Mouse (Mus musculus): Measurements from ENCODE around the gene Dip2c.

The Dip2c gene

DNA sequence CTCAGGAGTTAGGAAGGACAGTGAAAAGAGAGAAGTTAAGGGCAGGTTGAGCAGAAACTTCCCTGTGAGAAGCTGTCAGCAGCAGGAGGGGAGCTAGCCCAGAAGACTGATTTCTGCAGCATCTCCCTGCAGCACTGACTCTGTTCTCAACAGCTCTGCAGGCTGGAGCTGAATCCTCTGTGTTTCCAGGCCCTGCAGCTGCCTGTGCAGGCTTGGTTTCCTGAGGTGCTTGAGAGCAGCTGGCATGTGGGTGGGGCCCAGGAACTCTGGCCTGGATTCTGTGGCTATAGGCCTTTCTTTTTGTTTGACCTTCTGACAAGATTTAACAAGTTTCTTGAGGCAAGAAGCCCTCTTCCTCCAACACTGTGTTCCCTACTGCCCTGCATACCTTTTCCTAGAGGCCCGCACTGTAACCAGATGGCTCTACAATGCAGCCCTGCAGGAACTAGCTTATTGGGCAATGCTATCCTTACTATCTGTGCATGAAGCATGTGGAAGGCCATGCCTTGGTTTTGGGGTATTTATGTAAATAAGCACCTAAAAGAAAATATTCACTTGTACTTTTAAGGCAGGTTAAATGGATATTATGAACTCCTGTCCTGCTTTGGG, 53.1 kb downstream of the Dip2c start:
- in situ Hi-C loops (cut with MboI, MseI): no loop called here

DNA sequence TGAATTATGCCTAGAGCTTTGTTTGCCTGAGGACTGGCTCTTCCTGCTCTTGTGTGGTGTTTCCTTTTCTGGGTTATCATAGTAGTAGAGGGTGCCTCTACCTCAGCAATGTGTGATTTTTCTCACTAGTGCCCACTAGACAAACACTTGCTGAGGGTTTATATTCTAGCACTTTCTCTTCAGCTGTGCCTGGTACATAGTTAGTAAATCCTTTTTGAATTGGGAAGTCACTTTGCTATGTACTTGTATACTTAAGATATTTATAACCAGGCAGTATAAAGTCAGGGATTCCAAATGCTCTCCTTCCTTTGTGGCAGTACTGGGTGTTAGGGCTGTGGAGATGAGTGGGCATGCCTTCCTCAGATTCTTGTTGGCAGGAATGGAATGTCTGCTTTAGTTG, 56.9 kb downstream of the Dip2c start:
- in situ Hi-C loops (cut with MboI, MseI): no loop called here

DNA sequence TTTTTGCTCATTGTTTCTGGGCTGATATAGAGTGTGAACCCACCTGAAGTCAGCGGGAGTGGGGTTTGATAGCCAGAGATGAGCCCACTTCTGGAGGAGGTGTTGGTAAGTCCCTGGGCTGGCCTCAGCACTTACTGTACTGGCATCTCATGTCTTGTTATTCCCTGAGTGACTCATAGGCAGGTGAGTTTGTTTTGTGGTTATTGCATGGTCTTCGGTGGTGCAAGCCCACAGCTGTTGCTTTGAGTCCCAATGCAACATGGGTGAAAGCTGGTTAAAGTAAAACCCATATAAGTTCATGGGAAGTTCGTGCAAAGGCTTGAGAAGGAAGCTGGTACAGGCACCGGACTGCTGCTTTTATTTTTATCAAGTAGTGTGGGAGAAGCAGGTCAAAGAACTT, 64.0 kb downstream of the Dip2c start:
- in situ Hi-C loops (cut with MboI, MseI): no loop called here

DNA sequence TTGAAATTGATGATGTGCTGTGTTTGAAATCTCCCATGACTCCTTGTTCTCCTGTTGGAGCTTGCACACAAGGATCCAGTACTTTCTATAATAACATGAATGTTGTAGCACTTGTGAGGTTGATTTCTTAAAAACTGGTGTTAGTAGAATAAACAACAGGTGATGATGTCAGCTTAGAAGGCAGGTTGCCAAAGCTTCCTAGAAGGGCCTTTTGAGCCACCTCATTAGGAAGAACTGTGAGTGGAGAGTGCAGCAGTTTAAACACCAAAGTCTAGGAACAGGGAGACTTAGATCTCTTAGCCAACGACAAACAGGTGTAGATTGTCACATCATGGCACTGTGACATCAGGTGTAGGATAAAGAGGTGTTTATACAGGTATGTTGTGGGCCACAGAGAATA, 66.4 kb downstream of the Dip2c start:
- in situ Hi-C loops (cut with MboI, MseI): no loop called here

DNA sequence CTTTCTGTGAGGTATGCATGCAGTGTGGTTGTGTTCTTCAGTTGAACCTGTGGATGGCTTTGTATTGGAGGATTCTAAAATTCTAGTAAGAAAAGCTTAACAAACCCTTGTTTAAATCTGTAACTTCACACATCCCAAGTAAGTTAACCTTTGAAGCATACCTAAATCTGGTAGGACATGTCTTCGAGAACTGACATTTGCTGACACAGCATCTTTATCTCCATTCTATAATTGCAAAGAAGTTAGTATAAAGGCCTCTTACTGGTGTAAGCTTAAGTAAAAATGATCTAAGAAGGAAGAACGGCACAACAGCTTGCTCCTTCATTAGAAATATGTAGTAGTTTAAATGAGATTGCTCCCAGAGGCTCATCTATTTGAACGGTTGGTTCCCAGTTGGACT, 71.1 kb downstream of the Dip2c start:
- in situ Hi-C loops (cut with MboI, MseI): no loop called here

DNA sequence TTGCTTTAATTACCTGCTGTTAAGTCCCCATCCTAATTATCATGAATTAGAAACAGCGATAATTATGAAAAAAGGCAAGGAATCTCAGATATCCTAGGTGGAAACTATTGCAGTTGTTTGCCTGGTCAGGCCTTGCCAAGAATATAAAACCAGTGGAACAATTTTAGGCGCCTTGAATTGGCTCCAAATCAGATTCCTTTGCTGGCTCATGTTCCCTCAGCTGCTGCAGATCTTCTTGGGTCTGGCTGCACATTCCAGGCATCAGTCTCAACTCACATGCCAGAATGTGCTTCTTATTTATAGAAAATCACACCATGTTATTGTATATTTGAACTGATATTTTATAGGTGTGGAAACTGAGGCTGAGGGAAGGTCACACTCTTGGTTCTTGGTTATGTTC, 74.3 kb downstream of the Dip2c start:
- in situ Hi-C loops (cut with MboI, MseI): no loop called here

DNA sequence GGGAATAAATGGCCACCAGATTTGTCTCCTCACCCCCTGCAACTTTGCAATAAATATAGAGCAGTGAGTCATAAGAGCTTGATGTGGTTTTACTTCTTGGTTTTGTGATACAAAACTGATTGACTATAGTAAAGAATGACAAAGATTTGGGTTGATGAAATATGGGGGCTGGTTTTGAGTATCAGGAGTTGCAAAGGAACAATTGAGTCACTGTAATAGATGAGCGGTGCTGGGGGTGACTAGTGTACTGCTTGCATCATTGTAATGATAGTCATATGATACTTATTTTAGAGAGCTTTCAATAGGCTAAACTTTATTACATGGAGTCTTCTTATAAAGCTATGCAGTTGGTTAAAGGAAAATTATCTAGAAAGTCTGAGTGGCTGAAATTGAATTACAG, 77.6 kb downstream of the Dip2c start:
- in situ Hi-C loops (cut with MboI, MseI): no loop called here

DNA sequence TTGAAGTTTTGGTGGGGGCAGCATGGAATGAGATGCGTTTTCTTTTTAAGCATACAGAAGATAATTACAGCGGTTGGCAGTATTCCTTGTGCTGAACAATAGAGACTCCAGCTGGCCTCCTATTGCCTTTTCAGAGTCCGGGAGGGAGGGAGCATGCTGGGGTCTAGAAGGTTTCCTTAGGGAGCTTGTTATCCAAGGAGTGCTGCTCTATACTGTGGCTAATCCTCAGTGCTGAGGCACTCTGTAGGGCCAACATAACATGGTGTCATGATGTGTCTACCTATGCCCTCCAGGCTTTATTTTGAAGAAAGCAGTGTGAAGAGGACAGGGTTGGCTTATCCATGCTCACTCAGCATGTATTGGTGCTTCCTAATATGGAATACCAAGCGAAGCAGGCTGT, 79.0 kb downstream of the Dip2c start:
- in situ Hi-C loops (cut with MboI, MseI): no loop called here

DNA sequence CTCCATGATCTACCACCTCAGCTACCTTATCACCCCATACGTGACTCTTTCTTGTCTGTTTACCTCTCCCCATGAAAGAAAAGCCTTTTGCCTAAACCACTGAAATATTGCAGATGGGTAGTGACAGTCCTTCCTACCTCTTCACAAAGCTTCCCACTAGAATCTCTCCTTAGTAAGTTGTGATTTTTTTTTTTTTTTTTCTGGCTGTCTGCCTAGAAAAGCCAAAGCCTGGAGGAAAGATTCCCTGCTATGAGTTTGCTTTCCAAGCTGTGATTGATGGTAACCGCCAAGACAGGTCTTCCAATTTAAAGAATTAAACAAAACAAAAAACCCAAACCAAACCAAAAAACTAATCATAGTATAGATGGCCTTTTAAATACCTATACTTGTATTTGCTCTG, 85.1 kb downstream of the Dip2c start:
- in situ Hi-C loops (cut with MboI, MseI): no loop called here

DNA sequence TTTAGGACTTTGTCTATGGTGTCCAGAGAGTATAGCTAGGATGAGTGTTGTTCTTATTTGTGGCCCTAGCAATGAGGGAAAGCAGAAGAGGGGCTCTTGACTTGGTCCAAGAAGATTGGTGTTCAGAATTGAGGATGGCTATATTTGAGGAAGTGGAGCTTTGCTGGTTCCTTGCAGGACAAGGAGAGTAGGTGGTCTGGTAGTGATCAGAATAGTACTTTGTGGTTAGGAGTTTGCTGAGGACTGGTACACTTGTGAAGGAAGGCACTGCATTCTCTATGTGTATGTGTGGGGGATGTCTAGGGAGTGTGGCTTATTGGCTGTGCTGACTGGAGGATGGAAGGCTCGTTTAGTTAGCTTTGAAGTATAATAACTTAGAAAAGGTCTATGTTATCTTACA, 95.1 kb downstream of the Dip2c start:
- in situ Hi-C loops (cut with MboI, MseI): no loop called here

DNA sequence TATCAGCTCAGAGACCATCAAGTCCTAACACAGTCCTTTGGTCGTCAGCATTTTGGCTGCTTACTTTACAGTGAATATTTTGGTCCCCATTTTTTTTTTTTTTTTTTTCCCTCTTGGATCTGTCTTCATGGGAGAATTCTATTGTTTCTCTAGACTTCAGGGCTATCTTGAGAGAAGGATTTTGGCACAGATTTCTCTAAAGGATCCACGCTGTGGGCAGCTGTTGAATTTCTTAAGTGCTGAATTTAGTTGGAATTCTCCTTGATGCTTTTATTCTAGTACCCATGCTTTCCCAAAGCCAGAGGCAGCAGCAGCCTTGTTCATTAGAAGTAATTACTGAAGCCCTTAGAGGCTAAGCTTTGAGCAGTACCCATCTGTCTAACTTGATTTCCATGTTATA, 100.8 kb downstream of the Dip2c start:
- in situ Hi-C loops (cut with MboI, MseI): no loop called here

DNA sequence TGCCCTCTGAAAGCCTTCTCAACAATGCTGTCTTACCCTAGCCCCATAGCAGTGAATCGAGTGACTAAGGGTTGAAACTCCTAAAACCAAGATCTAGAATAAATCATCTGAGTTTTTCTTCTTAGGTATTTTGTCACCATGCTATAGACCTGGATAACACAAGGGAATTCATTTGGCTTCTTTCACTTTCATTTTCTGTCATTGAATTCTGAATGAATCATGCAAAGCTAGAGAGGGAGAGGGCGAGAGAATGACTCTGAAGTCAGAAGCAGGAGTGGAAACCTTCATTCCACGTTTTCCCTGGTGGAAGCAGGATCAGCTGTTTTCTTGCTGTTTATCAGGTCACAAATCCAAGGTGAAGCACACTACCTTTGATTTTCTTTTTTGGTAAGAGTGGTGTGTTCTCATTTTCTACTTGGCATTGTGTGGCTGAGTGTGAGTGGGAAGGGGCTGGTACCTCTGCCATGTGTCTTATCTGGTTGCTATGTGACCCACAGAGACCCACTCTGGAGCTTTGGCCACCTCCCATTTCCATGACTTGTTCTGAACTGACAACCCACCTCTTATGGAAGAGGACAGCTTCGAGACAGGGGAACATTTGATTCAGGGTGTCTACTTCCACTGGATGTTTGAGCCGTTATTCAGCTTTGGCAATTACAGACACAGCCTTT, 104.5 kb downstream of the Dip2c start:
- in situ Hi-C loops (cut with MboI, MseI): no loop called here

DNA sequence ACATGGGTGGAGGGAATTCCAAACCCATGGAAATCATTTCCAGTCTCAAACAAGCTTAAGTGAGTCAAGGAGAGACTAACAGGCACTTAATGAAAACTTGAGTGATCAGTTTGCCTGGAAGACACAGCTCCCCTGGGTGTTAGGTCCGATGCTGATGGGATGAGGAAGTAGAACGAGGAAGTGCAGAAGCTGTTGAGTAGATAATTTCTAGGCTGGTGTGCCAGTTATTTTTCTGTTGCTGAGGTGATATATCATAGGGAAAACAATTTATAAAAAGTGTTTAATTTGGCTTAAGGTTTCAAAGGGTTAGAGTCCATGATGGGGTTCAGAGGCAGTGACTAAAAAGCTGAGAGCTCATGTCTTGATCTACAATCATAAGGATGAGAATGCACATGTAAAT, 111.7 kb downstream of the Dip2c start:
- in situ Hi-C loops (cut with MboI, MseI): no loop called here

DNA sequence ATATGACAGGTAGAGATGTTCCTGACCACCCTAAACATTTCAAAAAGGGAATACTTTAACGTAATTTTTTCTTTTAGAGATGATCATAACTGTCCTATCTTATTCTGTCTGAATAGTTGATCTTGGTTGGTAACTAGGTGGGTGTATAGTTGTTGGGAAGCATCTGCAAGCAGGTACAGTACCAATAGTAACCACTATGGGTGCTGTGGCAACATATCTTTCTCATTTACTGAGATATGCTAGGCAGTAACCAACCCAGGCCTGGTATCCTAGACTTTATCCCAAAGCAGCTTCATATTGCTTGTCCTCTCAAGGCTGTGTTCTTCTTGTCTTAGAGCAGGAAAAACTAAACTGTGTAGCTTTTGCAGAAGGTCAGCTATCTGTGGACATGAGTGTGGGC, 113.0 kb downstream of the Dip2c start:
- in situ Hi-C loops (cut with MboI, MseI): no loop called here

DNA sequence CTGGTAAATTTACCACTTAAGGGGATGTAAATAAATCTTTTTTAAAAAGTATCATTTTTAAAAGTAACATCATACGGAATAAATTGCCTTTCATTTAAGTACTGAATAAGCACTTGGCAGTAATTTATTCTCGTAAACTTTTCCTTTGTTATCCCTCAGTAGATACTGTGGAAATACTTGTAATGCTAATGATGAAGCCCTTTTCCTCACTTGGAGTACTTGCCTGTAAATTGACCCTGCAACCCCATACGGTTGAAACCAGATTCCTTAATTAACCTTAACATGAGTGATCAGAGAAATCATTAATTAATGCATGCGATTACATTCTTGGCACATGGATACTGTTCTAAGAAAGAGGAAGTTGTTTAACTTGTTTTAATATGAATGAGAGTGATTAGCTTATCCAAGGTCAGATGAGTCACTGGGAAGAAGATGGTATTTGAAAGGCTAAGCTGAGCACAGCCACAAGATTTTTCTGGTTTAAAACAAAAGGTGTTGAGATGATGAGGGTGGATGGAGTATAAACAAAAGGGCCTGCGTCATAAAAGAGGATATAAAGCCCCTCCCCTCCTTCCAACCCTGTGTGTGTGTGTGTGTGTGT, 114.0 kb downstream of the Dip2c start:
- in situ Hi-C loops (cut with MboI, MseI): no loop called here

DNA sequence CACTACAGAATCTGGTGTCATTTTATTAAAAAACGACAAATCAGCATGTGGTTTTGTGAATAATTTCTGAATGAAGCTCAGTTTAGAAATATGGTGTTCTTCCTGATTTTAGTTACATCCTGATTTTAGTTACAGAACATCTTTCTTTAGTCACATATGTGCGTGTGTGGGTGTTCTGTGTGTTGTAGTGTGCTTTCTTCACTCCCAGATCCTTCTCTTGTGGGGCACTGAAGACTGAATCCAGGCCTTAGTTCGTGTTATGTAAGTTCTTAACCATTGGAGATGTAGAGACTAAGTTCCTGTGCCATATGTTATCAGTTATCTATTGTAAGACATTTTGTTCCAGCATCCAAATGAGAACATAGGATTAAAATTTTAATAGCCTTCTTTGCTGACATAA, 117.1 kb downstream of the Dip2c start:
- in situ Hi-C loops (cut with MboI, MseI): no loop called here

DNA sequence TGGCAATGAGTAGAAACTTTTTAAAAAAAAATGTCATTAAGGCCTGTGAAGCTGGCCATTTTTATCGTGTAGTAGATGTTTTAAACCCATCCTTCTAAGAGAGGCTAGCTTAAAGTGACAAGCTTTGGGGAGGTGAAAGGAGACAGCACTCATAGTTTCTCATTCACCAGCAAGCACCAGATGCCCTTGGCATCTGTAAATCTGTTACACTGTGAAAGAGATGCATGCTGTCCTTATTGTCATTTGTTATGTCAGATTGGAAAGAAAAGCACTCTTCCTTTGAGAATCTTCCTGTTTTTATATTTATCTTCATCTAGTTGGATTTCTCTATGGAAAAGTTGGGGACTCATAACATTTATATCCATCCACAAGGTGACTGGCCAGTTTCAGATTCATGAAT, 119.0 kb downstream of the Dip2c start:
- in situ Hi-C loops (cut with MboI, MseI): no loop called here

DNA sequence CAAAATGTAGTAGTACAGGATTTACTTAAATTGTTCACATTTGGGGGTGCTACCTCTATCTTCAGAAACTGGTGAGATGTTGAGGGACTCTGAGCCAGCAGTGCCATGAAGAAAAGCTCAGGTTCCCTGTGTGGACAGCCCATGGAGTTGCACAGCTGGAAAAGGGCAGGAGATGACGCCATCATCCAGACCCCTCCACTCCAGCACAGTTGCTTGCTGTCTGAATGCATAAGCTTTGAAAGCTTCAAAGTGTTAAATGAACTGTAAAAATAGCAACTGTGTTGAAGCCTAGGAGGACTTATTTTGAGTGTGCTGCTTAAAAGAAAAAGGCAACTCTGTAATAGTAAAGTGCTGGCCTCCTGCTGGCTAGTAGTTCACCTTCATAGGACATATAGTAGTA, 122.5 kb downstream of the Dip2c start:
- in situ Hi-C loops (cut with MboI, MseI): no loop called here

DNA sequence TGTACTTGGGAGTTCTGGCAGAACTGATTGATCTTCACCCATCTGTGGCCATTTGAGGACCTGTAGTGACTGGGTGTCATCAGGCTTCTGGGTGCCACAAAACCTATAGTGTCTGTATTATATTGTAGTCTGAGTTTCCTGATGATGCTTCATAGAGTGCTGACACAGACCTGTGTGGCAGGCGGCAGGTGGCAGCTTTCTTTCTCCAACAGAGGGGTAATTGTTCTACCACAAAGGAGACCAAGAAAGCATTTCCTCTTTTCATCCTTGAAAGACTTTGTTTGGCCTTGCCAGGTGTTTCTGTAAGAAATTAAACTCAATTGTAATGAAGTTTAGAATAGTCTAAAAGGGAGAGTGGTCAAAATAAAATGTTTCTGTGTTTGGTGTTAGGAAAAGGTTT, 129.1 kb downstream of the Dip2c start:
- in situ Hi-C loops (cut with MboI, MseI): no loop called here

DNA sequence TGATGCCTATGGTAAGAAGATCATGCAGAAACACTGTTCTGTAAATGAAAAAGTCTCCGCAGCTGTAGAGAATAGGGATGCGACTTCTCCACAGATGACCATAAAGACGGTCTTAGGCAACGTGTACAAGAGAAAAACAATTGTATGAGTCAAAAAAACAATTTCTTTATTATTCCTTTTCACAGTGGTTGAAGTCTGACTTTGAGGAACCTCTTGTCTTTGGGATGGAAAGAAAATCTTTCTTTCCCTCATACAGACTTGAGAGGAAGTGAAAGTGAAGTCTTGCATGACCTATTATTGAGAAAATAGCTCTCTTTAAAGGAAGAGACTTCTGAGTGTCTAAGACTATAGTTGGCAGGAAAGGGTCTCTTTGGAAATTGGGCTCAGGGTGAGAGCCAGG, 132.7 kb downstream of the Dip2c start:
- in situ Hi-C loops (cut with MboI, MseI): no loop called here

DNA sequence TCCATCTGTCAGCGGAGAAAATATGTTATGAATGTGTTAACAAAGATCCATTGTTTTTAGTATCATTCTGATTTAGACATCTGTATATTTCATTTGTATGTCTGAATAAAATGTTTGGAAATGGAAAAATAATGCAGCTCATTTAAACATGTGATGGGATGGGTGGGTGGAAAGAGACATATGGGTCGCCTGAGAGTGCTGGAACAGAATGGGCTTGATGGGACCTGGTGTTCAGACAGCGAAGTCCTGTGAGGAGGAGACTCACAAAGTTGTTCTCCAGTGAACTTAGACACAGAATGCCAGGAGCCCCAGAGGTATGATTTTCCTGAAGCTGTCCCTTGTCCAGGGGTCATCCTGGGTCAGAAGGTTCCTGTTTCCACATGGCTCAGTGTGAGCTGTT, 142.1 kb downstream of the Dip2c start:
- in situ Hi-C loops (cut with MboI, MseI): no loop called here

DNA sequence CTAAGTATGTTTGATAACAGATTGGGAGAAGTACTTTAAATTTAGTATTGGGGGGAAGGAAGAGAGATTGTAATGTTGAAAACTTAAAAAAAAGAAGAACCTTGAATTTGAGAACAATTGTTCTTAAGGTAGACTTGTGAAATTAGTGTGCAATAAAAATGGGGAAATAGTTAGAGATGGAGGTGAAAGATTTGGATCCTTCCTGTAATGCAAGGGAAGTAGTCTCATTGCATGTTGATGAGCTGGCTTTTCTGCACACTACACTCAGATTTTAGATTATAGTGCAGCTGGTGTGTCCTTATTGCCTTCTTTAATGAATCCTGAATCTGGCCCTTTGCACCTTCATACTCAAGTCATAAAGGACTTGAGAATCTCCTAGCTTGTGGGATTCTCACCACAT, 142.9 kb downstream of the Dip2c start:
- in situ Hi-C loops (cut with MboI, MseI): no loop called here

DNA sequence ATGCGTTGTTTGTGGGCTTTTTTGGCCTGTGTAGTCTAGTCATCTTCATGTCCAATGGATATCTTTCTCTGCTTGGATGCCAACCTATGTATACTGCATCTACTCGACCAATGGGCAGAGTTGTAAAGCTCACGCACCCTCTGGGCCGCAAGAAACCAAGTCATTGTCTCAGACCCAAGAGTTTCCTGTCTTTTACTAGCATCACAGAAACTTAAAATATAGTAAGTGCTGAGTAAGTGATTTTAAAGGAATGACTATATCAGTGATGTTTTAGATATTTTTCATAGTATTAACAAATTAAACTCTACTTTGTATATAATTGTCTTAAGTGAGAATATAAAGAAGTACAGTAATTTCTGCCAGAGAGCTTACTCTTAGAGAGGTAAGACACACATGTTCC, 145.6 kb downstream of the Dip2c start:
- in situ Hi-C loops (cut with MboI, MseI): no loop called here

DNA sequence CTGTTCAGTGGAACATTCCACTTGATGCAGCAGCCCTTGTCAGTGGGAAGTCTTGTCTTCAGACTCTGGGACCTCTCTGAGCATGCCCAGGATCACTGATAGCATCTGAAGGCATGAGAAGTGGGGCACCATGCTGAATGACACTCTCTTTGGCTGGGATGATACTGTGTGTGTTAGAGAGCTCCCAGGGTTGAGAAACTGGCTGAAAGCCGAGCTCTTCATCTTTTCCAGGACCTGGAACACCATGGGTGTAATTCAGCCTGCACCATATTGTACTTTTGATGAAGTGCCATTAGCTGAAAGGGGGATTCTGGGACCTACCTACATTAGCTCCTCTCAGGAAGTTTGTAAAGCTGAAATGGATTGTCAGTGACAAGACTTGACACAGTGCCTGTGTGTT, 146.5 kb downstream of the Dip2c start:
- in situ Hi-C loops (cut with MboI, MseI): no loop called here
